Mouse (Mus musculus): ENCODE measurements around the gene Hspb11.

Gene Hspb11

DNA sequence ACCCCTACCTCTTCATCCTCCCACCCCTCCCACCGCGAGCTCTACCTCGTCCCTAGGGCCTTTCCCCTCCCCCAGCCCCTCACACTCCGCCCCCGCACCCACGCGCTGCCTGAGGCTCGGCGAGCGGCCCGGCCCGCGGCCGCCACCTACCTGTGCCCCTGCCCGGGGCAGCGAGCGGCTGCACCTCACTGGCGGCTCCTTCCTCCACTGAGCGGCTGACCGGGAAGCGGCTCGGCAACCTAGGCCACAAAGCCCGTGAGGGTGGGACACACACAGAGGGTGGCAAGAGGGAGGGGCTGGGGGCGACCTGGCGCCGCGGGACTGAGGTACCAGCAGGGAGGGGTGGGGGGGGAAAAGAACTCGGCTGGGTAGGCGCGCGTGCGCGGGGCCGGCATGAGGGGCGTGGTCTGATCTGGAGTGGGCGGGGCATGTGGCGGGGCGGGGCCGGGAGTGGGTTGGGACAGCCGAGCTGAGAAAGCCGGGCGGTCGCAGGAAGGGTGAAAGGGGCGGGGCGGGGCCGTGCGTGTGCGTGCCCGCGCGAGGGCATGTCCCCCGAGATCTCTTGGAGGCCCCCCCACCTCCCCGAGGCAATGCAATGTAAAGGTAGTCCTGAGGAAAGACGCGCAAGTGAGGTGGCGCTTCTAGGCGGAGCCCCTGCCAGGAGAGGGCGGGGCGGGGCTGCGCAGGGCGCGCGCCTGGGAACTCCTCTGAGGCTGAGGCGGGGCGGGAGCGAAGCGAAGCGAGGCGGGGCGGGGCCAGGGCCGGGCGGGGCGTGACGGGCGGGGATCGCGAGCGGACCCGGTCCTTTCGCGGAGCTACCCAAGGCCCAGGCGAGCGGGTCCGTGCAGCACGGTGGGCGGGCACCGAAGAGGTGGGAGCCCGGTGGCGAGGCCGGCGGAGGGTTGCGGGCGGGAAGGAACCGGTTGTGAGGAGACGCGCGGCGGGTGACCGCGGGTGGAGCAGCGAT, at the start of gene Hspb11, which contains the start of gene Lrrc42:
TSS of gene Hspb11 (plus strand) at position 469 of the 967 bp plus-strand sequence.
TSS of gene Lrrc42 (minus strand) at position 408 of the 967 bp plus-strand sequence.
- peak; percentile 98 for DNase-seq

DNA sequence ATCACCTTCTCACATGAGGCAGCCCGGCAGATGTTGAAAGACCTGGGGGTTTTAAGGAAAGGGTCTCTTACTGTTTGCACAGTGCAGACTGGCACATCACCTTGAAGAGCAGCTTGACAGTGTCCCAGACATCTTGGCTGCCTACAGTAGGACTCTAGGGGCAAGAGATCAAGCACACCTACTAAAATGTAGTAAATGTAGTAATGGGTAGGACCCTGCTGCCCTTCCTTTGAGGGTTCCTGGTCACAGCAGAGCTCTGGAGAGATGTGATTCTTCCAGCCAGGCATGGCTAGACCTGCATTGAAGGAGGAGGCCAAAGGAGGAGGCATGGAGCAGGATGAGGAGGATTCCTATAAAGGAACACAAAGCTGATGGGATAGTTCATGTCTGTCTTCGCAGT, 46.4 kb upstream of the Hspb11 start:
- DNase-seq, result no peak

DNA sequence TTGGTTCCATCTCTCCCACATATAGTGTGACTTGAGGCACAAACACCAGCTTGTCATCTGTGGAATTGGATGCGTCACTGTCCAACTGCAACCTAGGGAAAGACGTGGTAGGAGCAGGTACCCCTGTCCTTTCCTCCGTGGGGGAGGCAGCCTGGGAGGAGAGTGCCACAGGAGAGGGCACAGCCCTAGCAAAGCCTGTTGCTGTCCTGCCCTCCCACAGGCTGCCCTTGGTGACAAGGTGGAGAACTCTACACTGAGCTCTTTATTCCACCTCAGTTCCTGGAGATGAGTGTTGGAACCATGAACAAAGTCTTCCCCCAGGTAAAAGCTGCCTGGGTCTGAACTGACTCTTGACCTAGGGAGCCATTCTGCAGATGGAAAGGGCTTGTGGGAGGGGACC, 44.5 kb upstream of the Hspb11 start, which contains the start of gene Ldlrad1:
TSS of gene Ldlrad1 (plus strand) at position 301 of the 400 bp plus-strand sequence.
- no peak for DNase-seq

DNA sequence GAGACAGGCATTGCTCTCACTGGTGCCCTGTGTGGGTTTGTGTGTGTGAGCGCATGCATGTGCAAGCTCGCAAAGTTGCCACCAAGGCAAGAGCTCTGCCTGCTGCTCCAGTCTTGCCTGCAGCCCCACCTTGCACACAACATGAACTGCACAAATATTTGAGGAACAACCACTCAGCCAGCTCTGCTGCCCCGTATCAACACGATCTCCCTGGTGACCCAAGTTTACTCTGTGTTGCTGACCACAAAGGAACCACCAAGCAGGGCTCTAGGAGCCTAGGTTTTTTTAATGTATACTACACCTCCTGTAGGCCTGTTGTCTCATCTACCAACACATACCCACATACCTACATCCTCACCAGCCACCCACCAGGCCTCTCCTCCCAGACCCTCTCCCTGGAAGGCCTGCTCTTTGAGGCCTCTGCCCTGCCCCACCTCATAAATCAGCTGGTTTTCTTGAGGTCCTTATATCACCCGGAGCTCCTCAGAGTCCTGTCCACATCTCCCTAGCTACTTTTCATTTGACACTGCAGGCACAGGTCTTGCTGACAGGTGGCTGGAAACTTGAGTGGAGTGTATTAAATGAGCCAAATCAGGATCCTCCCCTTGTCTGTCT, 42.8 kb upstream of the Hspb11 start:
- no peak for DNase-seq

DNA sequence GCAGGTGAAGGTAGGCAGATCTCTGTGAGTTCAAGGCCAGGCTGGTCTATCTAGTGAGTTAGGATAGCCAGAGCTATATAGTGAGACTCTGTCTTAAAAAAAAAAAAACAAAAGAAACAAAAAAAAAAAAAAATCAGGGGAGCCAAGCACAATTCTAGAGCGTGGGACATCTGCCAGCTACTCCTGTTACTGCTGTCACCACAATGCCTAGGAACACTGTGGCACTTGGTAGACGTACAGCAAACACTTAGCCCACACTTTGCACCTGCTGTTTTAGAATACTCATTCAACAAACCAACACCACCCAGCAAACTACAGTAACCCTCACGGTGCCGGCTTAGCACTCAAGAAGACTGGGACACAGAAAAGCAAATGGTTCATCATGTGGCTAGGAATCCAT, 41.9 kb upstream of the Hspb11 start:
- no peak for DNase-seq

DNA sequence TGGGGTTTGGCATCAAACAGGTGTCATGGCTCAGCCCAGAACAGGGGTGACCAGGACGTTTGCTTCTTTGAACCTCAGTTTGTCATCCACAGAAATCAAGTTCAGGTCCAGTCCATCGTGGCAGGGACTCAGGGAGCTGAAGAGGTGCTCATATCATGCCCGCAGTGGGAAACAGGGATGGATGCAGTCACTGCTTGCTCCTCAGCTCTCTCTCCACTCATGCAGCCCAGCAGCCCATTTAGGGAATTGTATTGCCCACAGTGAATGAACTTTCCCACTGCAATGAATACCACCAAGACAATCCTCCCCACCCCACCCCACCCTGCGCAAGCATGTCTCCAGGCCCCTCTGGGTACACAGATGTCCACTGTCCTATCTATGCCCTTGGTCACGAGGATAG, 41.5 kb upstream of the Hspb11 start:
- DNase-seq, result no peak

DNA sequence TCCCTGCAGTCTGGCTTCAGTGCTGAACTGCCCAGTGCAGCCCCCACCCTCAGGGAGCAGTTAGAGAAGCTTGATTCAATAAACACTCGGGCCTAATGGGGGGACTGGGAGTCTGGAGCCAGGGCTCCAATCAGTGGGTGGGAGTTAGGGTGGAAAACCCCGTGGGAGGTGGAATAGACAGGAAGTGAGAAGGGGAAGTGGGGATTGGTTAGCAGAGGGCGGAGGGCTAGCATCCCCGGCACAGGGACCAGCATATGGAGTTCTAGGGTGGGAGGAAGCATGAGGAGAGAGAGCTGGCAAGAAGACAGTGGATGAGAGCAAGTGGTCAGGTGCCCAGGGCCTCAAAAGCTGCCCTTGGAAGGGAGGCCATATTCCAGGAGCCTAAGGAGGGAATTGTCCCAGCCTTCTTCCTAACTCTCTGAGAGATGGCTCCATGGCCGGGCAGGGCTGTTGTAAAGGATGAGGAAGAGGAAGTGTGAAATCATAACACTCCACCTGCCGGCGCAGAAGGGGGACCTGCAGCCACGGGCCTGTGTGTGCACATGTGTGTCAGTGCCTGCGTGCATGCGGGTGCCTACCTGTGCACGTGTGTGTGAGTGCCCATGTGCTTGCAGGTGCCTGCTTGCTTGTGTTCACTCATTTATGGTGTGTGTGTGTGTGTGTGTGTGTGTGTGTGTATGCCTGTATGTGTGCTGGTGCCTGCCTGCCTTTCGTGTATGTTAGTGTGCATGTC, 39.9 kb upstream of the Hspb11 start:
- DNase-seq, result no peak

DNA sequence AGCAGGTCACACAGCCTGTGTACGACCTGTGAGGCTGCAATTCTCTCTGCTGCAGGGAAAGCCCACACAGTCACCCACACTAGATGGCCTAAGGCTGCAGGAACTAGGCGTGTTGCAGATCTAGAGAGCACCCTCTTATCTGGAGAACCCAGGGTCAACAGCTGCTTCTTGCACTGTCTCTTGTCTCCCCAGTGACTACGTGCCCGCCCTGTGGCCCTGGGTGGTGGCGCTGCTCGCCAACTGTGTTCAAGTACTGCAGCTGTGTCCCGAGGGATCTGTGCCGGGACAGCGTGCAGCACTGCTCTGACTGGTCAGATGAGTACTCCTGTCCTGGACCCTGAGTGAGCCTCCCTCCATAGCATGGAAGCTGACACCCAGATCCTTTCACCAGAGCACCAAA, 35.8 kb upstream of the Hspb11 start:
- no peak for DNase-seq

DNA sequence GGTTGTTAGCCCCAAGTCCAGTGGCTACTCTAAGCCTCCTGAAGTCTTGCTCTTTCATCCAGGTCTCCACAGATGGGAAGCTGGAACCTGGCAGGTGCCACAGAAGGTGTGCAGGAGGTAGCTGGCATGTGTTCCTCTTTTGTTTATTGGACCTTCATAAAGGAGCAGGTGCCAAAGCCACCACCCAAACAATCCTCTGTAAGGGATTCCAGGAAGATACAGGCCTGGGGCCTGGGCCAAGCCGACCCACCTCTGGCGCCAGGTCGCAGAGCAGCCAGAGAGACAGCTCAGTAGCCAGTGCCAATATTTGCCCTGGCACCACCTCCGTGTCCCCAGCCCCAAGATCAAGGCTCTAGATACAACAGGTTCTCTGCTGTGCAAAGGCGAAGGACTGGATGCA, 31.9 kb upstream of the Hspb11 start:
- DNase-seq, result no peak

DNA sequence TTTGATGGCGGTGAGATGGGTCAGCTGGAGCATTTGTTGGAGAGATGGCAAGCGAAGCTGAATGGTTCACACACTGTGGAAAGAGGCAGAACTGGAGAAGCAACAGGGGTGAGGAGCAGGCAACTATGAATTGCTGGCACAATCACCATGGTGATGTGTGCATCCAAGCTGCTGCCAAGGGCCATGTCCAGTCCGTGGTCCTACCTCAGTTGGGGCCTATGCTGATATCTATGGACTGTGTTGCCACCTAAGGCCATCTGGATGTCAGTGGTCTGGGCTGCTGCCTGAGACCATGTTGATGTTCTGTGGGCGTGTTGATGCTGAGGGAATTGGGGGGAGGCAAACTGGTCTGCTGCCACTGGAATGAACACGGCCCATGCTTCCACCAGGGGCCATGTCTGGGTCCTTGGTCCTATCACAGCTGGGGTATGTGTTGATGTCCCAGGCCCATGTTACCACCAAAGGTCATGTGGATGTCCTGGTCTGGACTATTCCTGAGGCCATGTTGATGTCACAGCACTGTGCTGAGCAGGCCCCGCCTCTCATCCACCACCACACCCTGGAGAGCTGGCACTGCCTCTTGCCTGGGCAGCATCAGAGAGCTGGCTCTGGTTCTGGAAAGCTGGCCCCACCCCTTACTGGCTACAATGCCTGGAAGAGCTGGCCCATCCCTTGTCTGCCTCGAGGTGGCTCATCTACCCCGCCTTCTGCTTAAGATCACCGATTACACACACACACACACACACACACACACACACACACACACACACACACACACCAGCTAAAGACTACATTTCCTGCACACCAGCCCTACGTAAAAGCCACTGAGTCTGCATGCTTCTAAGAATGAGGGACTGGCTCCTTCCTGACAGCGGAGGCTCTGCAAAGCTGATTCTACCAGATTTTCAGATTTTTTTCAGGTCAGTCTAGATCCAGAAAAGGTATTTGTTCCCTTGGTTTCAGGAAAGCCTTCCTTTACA, 29.9 kb upstream of the Hspb11 start:
- peak; percentile 31 for DNase-seq

DNA sequence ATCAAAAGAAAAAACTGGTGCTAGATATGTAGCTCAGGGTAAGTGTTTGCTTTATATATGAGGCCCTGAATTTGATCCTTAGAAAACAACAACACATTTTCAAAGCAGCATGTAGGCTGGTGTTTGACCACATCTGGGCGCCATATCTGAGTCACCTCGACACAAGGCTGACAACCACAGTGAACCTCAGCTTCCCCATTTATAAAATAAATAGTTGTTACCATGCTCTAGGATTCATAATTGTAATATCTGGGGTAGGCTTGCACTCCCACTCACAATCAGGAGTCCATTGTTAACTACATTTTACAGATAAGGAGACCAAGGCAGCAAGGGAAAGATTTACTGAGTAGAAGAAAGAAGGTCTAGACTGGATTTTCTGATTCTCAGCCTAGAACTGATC, 27.1 kb upstream of the Hspb11 start:
- DNase-seq, result no peak

DNA sequence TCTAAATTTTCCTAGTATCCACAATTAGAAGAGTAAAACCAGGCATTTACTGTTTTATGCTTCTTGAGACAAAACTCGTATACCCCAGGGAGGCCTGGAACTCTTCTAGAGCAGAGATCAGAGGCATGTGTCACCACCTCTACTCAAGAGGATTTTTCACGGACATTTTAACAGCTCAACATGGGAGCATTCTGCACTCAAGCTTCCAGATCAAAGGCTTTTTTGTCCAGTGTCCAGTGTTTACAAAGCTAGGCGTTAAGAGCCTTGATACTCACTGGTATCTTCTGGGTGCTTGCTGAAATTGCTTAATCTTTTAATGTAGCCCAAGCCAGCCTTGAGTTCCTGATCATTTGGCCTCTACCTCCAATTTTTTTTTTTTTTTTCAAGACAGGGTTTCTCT, 21.2 kb upstream of the Hspb11 start:
- no peak for DNase-seq

DNA sequence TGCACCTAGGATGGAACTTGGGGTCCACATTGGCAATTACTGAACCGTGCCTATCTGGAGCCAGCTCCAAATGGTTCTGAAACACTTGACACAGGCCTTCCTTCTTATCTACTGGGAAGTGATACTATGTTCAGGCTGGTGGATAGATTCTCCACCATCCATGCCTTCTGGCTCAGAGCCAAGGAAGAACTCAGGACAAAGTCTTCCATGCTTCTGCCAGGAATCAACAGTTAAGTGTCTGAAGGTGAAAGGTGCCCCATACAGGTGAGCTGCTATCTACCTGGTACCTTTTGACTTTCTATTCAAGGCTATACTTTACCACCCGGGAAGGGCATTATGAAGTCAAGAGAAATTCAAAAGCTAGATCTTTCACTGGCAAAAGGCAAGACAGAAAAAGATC, 15.1 kb upstream of the Hspb11 start:
- no peak for DNase-seq

DNA sequence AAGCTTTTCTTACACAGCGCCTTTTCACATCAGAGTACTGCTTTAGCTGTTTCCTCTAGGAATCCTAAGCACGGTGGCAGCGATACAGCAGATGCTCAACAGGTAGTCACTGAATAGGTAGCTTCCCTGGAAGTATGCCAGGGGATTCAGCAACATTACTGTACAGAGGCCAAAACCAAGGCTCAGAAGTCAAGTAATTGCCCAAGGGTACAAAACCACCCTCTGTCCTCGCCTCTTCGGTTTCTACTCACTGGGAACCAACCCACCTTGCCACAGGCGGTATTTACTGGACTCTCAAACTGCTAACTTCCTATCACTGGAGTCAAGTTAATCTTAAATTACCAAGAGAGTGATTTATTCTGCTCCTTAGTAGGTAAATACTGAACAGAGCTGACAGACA, 13.2 kb upstream of the Hspb11 start:
- no peak for DNase-seq

DNA sequence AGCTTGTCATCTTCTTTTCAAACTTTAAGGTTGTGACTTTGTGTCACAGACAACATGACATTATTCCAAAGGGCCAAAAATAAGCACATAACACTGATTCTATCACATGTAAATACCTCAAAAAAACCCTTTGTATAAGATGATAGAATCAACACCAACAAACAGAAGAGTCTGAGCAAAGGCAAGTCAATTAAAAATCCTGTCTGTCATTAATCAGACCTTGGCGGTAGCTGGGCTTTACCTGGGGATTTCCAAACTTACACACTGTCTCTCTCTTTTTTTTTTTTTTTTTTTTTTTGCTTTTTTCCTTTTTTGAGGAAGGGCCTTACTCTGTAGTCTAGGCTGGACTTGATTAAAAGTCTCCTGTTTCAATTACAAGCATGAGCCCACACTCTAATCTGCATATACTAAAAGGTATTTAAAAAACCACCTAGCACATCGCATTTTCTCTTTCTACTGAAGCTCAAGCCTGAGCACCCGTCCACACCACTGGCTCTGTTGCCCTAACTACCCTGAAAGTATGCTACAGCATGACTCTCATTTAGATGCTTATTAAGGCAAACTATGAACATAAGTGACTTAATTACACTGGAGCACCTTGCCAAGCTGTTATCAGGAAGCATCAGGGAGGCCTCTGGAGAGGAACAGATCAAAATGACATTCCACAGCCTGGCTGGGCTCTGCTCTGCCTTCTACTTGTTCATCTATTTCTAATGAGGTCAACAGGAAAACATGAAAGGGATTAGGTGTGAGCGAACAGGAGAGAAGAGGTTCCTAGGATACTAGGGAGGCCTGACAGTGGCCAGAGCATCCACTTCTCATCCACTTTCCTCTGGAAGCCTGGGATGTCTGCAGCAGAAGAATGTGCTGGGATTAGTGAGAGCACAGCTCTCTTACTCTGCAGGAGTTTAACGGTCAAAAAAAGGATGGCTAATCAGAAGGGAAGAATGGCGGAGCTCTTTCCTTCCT, 9.7 kb upstream of the Hspb11 start:
- no peak for DNase-seq

DNA sequence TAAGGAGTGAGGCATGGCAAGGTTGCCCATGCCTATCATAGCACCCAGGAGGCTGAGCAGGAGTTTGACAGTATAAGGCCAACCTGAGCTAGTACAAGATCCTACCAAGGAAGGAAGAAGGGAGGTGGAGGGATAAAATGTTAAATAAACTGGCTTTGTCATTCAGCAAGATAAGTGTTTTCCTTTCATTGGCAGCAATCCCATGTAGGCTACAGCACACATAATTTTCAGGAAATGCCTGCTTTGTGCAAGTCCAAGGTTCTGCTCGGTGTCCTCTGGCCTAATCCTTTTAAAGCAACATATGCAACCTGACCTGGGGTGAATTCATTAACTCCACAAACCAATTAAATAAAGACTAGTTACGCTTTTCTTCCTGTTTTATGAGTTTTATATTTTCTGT, 8.0 kb upstream of the Hspb11 start:
- DNase-seq, result peak; percentile 38

DNA sequence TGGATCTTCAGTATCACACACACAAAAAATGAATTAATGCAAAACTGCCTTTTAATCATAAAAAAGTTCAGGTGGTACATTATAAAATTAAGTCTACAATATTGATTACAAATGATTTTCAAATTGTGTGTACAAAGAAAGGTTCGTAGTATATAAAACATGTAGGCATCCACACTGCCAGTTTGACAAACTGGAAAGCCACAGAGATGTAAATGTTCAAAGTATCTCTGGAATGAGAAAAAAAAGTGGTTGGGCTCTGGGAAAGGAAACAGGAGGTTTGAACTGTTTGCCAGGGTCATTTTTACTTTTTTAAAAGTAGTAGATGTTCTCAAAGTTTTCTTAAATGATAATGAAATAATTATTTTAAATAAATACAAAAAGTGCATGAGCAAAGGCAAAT, 7.4 kb upstream of the Hspb11 start:
- no peak for DNase-seq

DNA sequence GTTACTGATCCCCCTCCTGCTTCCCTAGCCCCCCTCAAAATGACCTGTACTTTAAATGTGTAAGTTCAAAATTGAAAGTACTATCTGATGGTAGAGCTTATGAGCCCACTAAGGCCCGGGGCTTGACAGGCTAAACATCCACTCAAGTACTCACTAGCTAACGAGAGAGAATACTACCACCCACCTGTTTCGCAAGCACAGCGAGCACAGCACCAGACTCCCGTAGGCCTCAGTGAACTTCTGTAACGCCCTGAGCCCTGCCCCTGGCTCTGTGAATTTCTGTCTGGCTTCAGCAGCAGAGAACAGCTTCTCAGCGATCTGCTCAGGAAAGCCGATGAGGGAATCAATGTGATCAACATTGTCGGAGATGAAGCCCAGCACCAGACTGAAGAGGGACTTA, 6.3 kb upstream of the Hspb11 start:
- no peak for DNase-seq

DNA sequence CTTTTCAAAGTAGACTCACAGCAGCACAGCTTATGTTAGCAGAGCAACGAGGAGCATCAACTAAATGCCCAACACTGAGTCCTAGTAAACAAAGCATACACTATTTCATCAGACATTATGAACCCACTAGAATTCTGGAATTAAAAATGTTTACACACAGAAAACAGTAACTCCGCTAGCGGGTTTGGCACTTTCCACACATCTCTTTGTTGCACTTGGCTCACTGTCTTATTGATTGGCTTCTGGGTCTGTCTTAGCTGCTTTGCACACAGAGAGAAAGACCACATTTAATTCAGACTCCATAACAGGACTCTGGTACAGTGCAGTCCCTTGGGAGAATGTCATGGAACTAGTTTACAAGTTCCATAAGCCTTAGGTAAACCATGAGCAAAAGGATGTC, 5.3 kb upstream of the Hspb11 start:
- no peak for DNase-seq

DNA sequence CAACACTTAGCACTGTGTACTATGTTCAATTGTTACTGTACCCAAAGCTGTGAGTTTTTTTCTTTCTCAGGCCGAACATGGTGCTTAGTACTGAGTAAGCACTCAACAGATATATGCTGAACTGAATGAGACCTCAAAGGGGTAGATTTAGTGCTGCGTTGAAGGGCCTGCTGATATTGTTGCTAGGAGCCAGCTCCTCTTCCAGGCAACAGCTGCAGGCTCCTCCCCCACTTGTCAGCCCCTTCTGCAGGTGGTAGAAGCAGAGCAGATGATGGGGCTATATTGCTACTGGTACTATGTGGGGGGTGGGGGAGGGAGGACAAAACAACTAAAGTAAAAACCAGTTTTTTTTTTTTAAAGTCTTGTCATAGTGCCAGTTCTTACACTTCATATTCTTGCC, 3.9 kb upstream of the Hspb11 start:
- no peak for DNase-seq

DNA sequence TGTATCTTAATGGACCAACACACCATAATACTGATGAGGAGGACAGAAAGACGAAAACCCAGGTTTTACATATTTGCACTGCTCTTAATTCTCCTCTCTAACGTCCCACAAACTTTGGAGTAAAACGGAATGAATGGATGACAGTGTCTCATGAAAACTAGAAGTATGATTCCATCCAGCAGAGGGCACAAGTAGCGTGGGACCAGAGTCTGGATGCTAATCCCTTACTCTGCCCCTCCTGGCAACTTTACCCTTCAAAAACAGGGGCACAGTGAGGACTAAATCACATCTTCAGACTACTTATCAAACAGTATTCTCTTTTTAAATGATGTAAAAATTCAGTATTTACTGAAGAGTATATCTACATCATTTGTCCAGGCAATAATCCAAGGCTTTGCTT, 2.9 kb upstream of the Hspb11 start:
- DNase-seq, result peak; percentile 60
